Mouse (Mus musculus) megakaryocyte progenitor cell, adult 5-6 weeks (primary cell): ENCODE results near the gene Vwa3b. TPM values are rescaled to one million over a fixed set of nuclear protein-coding genes. Genes with fewer than 3 reads are reported as not detected.
A peak's percentile ranks its signal among the peaks of the same experiment; 100 is the strongest.
"Not testable (repeated sequence)": the region's sequence is repeated elsewhere in the genome, so short reads cannot be mapped to it uniquely, and the experiment has no call there.

Experiments used
- ATAC-seq: replicated peaks from 2 replicates; pipeline ENCODE4 v1.8.0; 2016; ENCODE audit warnings: mild to moderate bottlenecking, moderate TSS enrichment, inconsistent platforms; ENCODE audit not compliant: poor library complexity
- total RNA-seq, 2 experiments: library from RNA; stranded (forward) in 1 of 2; stranded (reverse) in 1 of 2; fragments of 157-497, 149-512 nt in 1 of 2; fragments of 200-1000 nt in 1 of 2; gene quantifications; 2 replicates each; pipeline versions ENCODE4 v1.2.3 to v1.2.4; 2015 to 2017

Gene Vwa3b
- total RNA-seq, 2 experiments from 2014 or later: not detected

DNA sequence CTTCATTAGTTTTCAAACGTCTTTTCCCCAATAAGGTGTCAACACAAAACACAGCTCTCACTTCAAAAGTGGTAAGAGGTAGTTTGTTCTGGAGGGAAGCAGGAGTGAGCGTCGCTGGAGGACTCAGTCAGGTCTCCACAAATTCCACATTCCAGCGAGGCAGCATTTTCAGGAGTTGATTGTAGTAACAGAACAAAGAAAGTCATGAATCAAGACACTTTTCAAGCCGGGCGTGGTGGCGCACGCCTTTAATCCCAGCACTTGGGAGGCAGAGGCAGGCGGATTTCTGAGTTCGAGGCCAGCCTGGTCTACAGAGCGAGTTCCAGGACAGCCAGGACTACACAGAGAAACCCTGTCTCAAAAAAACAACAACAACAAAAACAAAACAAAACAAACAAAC, 19.9 kb upstream of the Vwa3b start:
- not testable (repeated sequence) for ATAC-seq

DNA sequence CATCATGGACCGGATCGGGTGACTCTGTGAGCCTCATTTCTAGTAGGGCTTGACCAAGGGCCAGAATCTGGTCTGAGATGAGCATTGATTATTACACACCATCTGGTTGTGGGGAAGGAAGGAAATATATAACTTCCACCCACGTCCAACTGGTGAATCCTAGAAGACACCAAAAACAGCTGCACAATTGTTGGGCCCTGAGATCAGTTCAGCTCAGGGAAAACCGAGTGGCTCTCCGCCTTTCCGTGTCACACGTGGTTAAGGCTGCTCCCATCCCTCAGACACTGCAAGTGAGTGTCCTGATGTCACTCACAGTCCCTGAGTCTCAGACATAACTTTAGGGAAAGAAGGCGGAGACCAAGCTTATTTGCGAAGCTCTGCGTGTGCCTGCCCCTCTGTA, 16.5 kb upstream of the Vwa3b start:
- no peak for ATAC-seq

DNA sequence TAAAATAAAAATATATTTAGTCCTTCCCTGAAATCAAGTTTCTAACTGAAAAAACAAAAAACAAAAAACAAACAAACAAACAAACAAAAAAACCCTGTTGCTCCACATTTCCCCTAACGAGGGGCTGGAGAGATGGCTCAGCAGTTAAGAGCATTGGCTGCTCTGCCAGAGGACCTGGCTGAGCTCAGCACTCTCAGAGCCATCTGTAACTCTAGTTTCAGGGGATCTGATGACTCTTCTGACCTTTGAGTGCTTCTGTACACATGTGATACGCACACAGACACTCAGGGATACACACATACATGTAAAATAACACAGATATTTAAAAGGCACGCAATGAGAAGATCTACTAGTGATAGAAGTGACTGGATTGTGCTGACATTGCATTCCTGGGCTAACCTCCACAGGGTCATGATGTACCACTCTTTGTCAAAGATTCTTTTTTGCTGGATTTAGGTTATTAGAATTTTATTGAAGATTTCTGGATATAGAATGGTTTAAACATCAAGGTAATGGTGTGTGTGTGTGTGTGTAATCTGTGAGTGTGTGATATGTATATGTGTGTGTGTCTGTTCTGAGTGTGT, 14.7 kb upstream of the Vwa3b start:
- ATAC-seq: no peak

DNA sequence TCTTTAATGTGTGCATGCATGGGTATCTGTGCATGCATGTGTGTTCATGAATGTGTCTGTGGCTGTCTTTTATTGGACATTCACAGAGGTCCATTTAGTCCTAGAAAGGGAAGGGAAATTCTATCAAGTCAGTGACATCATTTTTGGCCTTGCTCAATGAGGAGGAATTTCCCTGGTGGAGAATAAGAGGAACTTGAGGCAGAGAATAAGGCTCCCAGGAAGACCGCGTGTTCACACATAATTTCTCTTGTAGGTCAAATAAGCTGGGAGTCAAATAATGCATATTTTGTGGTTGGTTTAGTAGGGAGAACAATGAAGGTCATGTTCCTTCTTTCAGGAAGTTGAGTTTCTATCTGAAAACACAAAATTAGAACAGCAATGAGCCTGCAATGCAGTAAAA, 13.4 kb upstream of the Vwa3b start:
- 0 out of 2 replicates have a peak, but pooled peaks have one; percentile 23 for ATAC-seq

DNA sequence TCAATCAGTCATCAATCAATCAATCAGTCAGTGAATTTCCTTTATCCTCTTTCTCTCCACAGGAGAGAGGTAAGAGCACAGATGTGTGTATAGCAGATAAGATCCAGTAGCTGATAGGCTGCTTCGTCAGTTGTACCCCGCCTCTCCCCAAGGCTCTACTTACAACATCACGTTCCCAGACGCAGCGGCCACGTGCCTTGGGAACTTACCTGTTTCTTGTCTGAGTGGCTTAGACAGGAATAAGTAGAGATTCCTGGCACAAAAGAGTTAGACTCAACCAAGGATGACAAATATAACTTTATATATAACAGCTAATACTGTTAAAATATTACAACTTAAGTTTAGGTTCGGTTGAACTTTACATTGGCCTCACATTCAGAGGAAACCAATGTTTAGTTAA, 12.7 kb upstream of the Vwa3b start:
- no peak for ATAC-seq

DNA sequence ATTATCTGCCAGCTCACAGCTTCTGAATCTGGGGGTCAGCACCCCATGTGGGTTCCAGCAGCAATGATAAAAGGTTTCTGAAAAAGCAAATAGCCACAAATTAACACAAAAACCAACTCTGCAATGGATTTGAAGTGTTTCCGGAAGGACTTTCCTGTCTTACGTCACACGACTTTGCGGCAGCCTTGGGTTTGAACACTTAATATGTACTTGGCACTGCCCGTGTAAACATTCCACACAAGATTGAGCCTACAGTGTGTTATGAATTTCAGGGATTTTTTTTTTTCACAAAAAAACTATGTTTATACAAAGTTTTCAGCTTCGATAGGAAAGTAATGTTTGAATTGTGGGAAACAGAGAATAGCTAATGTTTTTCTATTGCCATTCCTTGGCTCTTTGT, 7.4 kb upstream of the Vwa3b start:
- no peak for ATAC-seq

DNA sequence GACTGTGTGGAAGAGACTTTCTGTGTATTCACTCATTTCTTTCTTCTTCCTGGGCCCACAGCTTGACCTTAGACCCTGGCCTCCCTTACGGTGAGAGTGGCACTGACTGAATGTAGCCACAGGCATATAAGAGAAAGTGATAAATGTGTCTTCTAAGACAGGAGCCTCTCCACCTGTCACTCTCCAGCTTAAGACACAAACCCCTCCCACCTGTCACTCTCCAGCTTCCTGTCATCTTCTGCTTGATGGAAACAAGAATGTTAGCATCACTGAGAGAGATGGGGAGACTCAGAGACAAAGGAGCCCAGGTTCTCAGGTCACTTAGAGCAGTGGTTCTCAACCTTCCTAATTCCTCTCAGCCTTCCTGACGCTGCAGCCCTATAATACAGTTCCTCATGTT, 3.7 kb upstream of the Vwa3b start:
- no peak for ATAC-seq

DNA sequence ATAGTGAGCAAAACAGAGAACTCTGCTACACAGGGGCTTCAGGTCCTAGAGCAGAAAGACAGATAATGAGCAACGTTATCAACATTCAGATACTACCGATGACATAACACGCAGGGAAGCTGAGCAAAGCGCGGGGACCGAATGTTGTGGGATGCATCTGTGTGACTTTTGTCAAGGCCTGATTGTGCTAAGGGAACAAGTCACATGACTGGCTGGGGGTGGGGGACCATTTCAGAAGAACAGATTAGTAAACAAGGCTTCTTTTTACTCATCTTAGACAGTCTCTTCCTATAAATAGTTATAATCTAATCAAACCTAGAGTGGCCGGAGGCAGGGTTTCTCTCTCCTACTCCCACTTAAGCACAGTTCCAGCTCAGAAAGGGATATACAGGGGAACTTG, 1.7 kb upstream of the Vwa3b start:
- ATAC-seq: no peak

DNA sequence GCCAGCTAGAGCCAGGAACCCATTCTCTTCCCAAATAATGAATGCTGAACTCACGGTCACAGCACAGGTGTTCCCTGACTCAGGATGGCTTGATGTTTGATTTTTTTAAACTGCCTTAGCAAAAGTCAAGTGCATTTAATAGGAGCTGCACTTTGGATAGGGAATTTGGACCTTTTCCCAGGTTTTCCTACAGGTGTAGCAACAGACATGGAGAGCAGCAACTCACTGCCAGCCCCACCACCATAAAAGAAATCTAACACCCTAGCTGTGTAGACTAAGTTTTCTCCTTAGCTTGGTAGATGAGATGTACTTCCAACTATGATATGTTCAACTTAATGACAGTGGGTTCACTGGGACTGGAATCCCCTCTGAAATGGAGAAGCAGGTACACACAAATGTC, 1.0 kb upstream of the Vwa3b start:
- ATAC-seq: no peak

DNA sequence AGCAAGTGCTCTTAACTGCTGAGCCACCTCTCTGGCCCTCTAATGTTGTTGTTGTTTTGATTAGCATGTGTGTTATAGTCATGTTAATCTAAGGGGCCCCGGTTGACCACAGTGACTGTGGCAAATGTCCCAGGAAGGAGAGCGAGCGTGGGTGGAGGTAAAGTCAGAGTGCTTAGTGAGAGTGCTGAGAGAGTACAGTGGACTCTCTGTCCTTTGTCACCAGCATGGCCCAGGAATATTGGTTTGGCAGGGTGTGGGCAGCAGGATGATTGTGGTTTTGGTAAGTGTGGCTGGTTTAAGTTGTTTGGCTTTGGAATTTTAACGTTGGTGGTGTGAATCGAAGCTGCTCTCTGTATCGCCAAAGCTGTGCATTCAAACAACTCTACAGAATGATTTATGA, 470 bp downstream of the Vwa3b start:
- no peak for ATAC-seq

DNA sequence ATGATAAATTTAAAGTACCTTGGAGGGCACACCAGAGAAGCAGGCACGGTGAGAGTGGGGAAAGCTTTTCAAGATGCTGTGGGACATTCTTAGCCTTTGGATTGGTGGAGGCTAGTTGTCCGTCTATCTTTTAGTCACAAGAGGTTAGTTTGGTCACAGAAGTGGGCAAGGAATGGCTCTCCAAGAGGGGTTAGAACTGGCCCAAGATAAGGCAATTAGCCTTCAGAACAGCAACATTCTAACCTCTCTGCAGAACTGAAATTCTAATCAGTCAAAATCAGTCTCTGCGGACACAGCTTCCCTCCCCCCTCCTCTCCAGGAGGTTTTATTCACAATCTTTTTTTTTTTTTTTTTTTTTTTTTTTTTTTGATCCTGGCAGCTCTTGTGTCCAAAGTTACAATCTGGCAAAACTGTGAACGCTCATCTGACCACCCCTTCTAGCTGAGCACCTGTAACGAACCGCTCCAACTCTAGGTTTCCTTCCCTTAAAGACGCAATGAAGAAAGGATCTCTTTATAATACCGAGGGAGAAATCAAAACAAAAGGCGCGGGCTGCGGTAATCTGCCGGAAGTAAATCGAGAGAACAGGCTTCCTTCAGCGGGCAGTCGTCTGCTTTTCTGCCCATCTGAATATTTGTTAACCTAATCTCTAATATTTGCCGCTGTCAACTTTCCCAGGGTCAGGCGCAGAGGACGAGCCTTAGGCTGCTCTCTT, 2.2 kb downstream of the Vwa3b start:
- ATAC-seq: no peak

DNA sequence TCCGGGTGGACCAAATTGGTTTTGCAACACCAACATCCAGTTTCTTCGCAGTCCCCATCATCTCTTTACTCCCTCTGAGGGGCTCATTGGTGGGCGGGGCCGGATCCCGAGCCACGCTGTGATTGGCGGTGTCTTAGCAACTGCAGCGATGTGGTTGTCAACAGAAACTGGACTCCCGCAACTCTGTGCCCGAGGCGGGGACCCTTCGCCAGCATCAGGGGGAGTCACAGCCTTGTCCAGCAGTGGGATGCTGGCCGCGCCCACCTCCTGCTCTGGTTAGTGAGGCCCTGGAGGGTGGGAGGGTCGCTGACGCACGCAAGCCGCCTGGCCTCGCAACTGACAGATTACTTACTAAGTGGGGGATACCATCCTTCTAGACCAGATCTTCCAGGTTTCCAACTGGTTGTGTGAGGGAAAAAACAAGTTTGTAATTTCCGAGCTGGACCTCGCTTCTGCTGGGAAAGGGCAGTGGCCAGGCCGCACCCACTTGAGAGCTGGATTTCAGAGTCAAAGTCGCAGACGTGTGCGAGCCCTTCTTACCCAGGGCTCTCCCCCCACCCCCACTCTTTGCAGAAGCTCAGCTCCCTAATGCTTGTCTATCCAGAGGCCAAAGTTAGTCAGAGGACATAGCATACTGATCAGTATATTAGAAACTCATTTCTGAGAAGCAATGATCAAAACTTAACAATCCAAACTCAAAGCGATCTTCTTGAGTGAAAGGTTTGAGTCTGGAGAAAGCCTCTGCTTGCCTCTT, 2.9 kb downstream of the Vwa3b start:
- peak; percentile 37 for ATAC-seq

DNA sequence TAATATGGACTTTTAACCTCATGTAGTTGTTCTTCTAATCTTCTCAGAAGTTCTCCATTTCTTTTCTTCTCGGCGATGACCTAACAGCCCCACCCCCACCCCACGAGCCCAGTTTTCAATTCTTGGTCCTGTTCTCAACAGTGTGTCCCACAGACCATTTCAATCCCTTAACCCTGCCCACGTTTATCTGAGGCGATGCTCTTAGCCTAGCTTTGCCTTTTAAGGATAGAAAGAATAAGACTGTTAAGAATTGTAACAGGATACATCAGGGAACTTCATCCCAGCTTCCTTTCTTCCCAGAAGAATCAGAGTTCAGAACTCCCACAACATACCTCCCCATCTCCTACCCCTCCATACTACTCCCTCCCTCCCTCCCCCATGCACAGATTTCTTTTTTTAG, 3.5 kb downstream of the Vwa3b start:
- 0 out of 2 replicates have a peak, but pooled peaks have one; percentile 24 for ATAC-seq

DNA sequence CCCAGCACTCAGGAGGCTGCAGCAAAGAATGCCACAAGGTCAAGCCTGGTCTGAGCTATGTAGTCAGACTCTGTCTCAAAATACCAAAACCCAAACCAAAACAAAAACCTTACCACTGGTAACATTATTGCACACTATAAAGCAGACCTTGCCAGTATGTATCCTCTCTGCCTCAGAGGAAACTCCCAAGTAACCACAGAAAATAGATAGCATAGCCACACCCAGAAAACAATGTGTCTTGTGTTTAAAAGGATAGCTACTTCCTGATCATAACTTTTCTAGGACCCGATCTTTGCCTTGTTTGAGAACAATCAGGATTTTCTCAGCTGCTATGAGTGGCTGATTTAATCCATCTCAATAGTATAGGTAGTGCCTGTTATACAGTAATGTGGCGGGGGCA, 4.3 kb downstream of the Vwa3b start:
- peak; percentile 78 for ATAC-seq

DNA sequence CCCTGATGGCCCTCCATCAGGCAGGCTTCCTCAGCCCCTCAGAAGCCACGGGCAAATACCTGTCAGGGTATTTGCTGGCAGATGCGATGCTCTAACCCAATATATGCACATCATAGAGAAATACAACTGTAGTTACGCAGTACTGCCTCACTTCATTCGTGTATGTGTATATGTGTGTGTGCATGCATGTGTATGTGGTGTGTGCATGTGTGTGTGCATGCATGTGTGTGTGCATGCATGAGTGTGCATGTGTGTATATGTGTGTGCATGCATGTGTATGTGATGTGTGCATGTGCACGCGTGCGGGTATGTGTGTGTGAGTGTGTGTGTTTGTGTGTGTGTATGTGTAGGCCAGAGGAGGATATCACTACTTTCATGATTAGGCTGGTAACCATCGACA, 9.5 kb downstream of the Vwa3b start:
- ATAC-seq: no peak

DNA sequence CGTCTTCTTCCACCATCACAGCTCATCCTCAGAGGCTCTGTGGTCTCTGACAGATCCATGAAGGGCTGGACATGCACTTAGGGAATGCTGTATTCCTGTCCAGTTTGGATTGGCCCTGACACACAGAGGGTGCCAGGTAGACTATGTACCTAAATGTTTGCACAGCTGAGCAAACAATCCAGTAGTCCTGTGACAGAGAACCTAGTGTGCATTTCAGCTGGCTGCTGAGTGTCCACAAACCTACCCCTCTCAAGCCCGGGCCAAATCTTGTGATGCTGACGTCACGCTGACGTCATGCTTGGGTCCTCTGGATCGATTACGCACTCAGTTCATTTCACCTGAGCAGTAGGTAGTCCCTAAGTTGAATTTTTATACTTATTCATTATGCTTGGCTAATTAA, 14.7 kb downstream of the Vwa3b start:
- ATAC-seq: no peak

DNA sequence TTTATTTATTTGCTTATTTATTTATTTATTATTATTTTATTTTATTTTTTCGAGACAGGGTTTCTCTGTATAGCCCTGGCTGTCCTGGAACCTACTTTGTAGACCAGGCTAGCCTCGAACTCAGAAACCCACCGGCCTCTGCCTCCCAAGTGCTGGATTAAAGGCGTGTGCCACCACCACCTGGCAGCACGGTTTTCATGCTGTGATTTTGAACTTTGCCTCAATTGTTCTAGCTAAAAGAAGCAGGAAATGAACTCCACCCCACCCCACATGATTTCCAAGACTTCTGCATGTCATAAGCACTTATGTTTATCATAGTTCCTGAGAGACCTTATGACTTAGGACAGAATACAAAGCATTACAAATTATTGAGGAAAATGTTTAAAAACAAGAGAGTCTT, 15.5 kb downstream of the Vwa3b start:
- no peak for ATAC-seq

DNA sequence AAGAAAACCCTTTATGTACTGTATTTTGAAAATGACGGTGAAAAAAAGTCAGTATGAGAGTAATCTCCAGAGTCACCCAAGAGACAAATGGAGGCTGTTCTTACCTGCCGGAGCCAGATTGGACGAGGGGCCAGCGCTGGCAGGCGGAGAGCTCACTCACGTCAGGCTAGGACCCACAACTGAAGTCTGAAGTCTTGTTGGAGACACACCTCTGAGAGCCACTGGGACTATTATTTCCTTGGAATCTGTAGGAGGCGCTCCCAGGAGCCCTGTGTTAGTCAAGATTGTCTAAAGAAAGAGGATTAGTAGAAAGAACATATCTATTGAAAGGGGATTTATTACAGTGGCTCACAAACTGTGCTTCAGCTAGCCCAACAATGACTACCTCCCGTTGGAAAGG, 16.4 kb downstream of the Vwa3b start:
- ATAC-seq: no peak

DNA sequence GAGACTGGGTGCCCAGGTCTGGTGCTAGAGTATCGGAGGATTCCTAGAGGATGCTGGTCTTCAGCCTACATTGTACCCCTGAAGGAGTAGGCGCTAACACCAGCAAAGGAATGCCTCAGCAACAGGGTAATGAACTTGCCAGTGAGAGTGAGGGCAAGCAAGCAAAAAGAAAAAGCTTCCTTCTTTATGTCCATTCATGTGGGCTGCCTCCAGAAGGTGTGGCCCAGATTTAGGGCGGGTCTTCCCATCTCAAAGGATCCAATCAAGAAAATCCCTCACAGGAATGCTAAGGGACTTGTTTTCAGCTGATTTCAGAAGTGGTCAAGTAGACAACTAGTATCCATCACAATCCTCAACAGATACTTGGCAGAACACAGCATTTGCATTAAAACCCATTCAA, 16.8 kb downstream of the Vwa3b start:
- no peak for ATAC-seq

DNA sequence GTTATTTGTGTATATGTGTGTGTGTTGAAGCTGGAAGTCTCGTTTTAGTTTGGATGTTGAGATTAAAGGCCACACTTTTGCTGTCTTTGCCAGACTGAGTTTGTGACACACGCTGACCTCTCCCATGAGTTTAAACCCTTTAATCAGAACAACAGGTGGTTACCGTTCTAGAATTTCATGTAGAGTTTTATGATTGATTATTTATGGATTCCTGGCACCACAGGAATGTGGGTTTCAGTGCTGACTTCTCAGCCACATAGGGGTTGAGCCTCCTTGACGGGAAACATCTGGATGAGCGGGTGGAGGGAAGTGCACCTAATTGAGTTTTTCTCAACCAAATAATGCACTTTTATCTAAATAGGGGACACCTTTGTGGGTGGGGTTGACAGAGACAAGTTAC, 19.1 kb downstream of the Vwa3b start:
- no peak for ATAC-seq

DNA sequence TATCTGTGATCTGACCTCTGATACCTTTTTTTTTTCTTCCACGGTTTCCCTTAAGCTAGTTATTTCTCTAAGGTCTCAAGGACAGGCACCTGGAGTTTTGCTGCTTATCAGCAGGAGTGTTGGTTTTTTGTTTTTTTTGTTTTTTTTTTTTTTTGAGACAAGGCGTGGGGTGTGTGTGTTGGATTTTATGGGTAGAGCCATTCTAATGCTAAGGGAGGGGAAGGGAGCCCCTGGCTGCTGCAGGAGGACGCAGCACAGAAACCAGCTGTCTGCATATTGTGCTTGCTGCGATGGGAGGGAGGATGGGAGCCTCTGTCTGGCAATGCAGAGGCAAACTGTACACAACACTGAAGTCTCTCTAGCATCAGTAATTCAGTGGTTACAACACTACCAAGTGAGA, 22.8 kb downstream of the Vwa3b start:
- no peak for ATAC-seq

DNA sequence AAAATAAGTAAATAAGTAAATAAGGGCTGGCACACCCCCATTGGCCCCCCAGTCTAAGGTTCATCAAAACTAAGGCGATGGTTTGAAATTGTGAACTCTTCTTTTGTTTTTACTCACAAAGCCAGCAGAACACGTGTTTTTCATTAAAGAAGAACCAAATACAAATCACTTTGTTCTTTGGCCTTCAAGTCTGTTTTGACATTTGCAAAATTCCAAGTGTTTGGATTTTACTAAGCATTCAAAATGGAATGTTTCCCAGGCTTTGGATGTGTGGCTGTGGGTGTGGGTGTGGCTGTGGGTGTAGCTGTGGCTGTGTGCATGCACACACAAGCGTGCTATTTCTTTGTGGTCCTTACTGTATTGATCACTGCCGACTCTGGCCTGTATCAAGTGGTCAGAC, 27.3 kb downstream of the Vwa3b start:
- no peak for ATAC-seq
